Mouse (Mus musculus) adrenal gland, adult 8-10 months (tissue): ENCODE results near the gene Pfkfb3. TPM values are rescaled to one million over a fixed set of nuclear protein-coding genes. Genes with fewer than 3 reads are reported as not detected.

ENCODE experiments used
- DNase-seq: peaks from one replicate; pipeline ENCODE4 v3.0.0; 2022
- total RNA-seq, 4 experiments: library from RNA; stranded (reverse); gene quantifications; 2 replicates each; pipeline ENCODE4 v1.2.4; 2022

Gene Pfkfb3
- total RNA-seq, 4 experiments from 2014 or later: 62.7 to 118 (median 75.9) TPM

- DNase-seq: no peak
Observed at GRCm38 (mm10) chr2:11427596-11427995, 126.3 kb downstream of the Pfkfb3 start.

GRCm38 (mm10) chr2:11426379-11426778 lies 127.5 kb downstream of the Pfkfb3 start:
- no peak for DNase-seq

- peak; percentile 21 for DNase-seq
Observed at GRCm38 (mm10) chr2:11425421-11426131, 128.3 kb downstream of the Pfkfb3 start.

- no peak for DNase-seq
Observed at GRCm38 (mm10) chr2:11424252-11424651, 129.6 kb downstream of the Pfkfb3 start.

- no peak for DNase-seq
Observed at GRCm38 (mm10) chr2:11423421-11423820, 130.5 kb downstream of the Pfkfb3 start.

GRCm38 (mm10) chr2:11422384-11422783 lies 131.5 kb downstream of the Pfkfb3 start:
- DNase-seq: no peak

Other genes starting within 250 kb of the Pfkfb3 start
- gene Rbm17, start 50.1 kb upstream of the Pfkfb3 start, total RNA-seq: 100 to 1,000 TPM in 1 of 4 experiments, 10 to 100 TPM in 3; 82.5 to 121 (median 96.2) TPM
- gene Gm17490, start 72.2 kb upstream of the Pfkfb3 start, total RNA-seq: not detected
- under 1 TPM; 0.12 to 0.46 (median 0.19) TPM for gene Il2ra, start 88.7 kb upstream of the Pfkfb3 start, total RNA-seq
- gene Il15ra, start 151.2 kb upstream of the Pfkfb3 start, total RNA-seq: 10 to 100 TPM; 15.4 to 21.9 (median 19.2) TPM
- gene Fbh1, start 223.5 kb upstream of the Pfkfb3 start, total RNA-seq: 10 to 100 TPM; 74.4 to 99.4 (median 83.2) TPM
- 10 to 100 TPM; 31.1 to 78.5 (median 56.4) TPM for gene Ankrd16, start 223.8 kb upstream of the Pfkfb3 start, total RNA-seq